Mouse (Mus musculus): Measurements from ENCODE around the gene Sgms1.

DNA sequence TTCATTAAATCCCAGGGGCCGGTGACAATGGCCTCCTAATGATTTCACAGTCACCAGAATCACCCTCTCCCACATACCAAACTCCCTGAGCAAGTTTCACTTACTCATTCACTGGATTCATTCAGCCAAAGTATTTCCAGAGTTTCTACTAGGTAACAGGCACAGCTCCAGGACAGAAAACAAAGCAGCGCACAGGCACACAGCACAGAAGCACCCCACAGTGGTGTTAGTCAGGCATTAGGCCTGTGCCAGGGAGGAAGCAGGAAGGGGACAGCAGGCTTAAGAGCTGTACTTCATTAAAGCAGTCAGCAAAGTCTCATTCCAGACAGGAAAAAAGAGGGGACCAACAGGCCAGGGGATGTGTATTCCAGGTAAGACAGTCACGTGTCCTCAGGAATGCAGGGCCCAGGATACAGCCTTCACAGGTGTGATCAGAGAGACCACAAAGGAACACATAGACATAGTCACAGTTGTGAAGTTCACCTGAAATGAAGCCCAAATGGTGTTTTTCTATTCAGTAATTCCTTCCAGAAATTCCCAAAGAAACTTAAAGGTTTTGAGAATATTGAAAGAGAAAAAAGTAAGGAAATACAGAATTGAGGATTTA lies 67.0 kb downstream of the Sgms1 start:
- TF ChIP-seq CTCF (IDR thresholded peaks at IDR 0.05; ENCODE audit: low read depth, low read length) (no peak), POLR2A (IDR thresholded peaks at IDR 0.05; ENCODE audit: borderline replicate concordance, low read depth, low read length) (no peak)
